13 mouse cellular contexts compared by ENCODE assay signal in the genomic region with DNA sequence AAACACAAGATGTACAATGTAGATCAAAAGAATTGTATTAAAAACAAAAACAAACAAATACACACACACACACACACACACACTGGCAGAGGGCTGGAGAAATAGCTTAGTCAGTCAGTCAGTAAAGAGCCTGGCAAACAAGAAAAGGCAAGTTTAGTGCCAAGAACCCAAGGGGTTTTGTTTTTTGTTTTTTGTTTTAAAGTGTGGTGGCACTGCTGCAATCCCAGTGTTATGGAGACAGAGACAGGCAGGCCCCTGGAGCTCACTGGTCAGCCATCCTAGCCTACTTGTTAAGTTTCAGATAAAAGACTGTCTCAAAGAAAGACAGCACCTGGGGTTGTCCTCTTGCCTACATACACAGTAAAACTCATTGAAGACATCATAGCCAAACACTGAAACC.
"Had no signal": no experiment of that assay in that cellular context is flagged by ENCODE, and none has a peak within 500 bp of the region (broad histone marks: within the 10 kb centered on the region; RNA-seq: fewer than 3 reads in every experiment).

No protein-coding gene starts in this region.

- H3K4me3 ChIP-seq: limb, embryonic 10.5 days; liver, embryonic 12.5 days; lung, embryonic 15.5 days; megakaryocyte, embryonic 14.5 days; midbrain, embryonic 12.5 days; neural tube, embryonic 12.5 days had no signal

- H3K27ac ChIP-seq: limb, embryonic 10.5 days; liver, embryonic 12.5 days; lung, embryonic 15.5 days; macrophage; midbrain, embryonic 12.5 days; neural tube, embryonic 12.5 days had no signal

- H3K36me3 ChIP-seq: limb, embryonic 10.5 days; liver, embryonic 12.5 days; lung, embryonic 15.5 days; midbrain, embryonic 12.5 days; neural tube, embryonic 12.5 days had no signal

- H3K4me1 ChIP-seq: limb, embryonic 10.5 days; liver, embryonic 12.5 days; lung, embryonic 15.5 days; megakaryocyte, embryonic 14.5 days; midbrain, embryonic 12.5 days; neural tube, embryonic 12.5 days had no signal

- H3K4me2 ChIP-seq: liver, embryonic 12.5 days; lung, embryonic 15.5 days; midbrain, embryonic 12.5 days; neural tube, embryonic 12.5 days had no signal

- DNase-seq: kidney, adult 8-10 months; kidney, postnatal 25 days; lung, postnatal 14 days; thymus, adult 18-20 months; thymus, postnatal 14 days had no signal

- H3K9me3 ChIP-seq: limb, embryonic 10.5 days; liver, embryonic 12.5 days; lung, embryonic 15.5 days; megakaryocyte, embryonic 14.5 days; midbrain, embryonic 12.5 days; neural tube, embryonic 12.5 days had no signal

- H3K27me3 ChIP-seq: liver, embryonic 12.5 days; lung, embryonic 15.5 days; megakaryocyte, embryonic 14.5 days; midbrain, embryonic 12.5 days; neural tube, embryonic 12.5 days had no signal

- H3K9ac ChIP-seq: liver, embryonic 12.5 days; lung, embryonic 15.5 days; midbrain, embryonic 12.5 days; neural tube, embryonic 12.5 days had no signal

- ATAC-seq: intestine, postnatal 0 days; liver, embryonic 12.5 days had no signal
